Comparison of ENCODE assay signal across 18 mouse cellular contexts in genomic region chr4:138021651-138022050, GRCm38 (mm10). TPM values are rescaled to one million over a fixed set of nuclear protein-coding genes. Genes with fewer than 3 reads are reported as not detected.
A peak's percentile ranks its signal among the peaks of the same experiment; 100 is the strongest.
DNase-seq lines count a peak whose midpoint lies in the region; ATAC-seq and TF ChIP-seq lines count a peak whose summit lies in the region.
"Had no signal": no experiment of that assay in that cellular context is flagged by ENCODE, and none has a peak within 500 bp of the region (broad histone marks: within the 10 kb centered on the region; RNA-seq: fewer than 3 reads in every experiment).

No protein-coding gene starts in this region.

- H3K27me3 ChIP-seq in forebrain, embryonic 15.5 days = no peaks in the 10 kb centered on the region
- no peaks in the 10 kb centered on the region for H3K27me3 ChIP-seq in forebrain, embryonic 14.5 days (replicated peaks; ENCODE audit: control insufficient read depth, insufficient read depth, low read length)
- H3K27me3 ChIP-seq in hindbrain, postnatal 0 days (ENCODE audit: insufficient read depth, low read length) = no peaks in the 10 kb centered on the region
- no peaks in the 10 kb centered on the region for H3K27me3 ChIP-seq in hindbrain, embryonic 11.5 days (ENCODE audit: control insufficient read depth, insufficient read depth, low read length)
- H3K27me3 ChIP-seq in neural tube, embryonic 13.5 days = no peaks in the 10 kb centered on the region
- H3K27me3 ChIP-seq: CH12.LX; heart, embryonic 13.5 days; hindbrain, embryonic 12.5 days had no signal

- H3K4me3 ChIP-seq in forebrain, embryonic 15.5 days = no peak overlapping the region
- H3K4me3 ChIP-seq in forebrain, embryonic 14.5 days (ENCODE audit: low read depth, low read length) = no peak overlapping the region
- H3K4me3 ChIP-seq in hindbrain, postnatal 0 days (ENCODE audit: low read length) = no peak overlapping the region
- no peak overlapping the region for H3K4me3 ChIP-seq in hindbrain, embryonic 11.5 days (ENCODE audit: low read depth, low read length)
- no peak overlapping the region for H3K4me3 ChIP-seq in neural tube, embryonic 13.5 days
- H3K4me3 ChIP-seq: embryonic facial prominence, embryonic 10.5 days; heart, embryonic 13.5 days; hindbrain, embryonic 12.5 days had no signal

- no peak overlapping the region for H3K4me2 ChIP-seq in forebrain, embryonic 15.5 days (replicated peaks)
- no peak overlapping the region for H3K4me2 ChIP-seq in forebrain, embryonic 14.5 days (ENCODE audit: low read length)
- no peak overlapping the region for H3K4me2 ChIP-seq in hindbrain, postnatal 0 days (ENCODE audit: low read depth, low read length)
- H3K4me2 ChIP-seq in hindbrain, embryonic 11.5 days (replicated peaks; ENCODE audit: low read depth, low read length) = no peak overlapping the region
- no peak overlapping the region for H3K4me2 ChIP-seq in neural tube, embryonic 13.5 days
- H3K4me2 ChIP-seq: heart, embryonic 13.5 days; hindbrain, embryonic 12.5 days had no signal

- H3K9me3 ChIP-seq in forebrain, embryonic 15.5 days = no peaks in the 10 kb centered on the region
- H3K9me3 ChIP-seq in forebrain, embryonic 14.5 days (replicated peaks; ENCODE audit: control insufficient read depth, low read length) = no peaks in the 10 kb centered on the region
- H3K9me3 ChIP-seq in hindbrain, postnatal 0 days (ENCODE audit: low read length) = no peaks in the 10 kb centered on the region
- H3K9me3 ChIP-seq in hindbrain, embryonic 11.5 days (ENCODE audit: control insufficient read depth, low read length) = no peaks in the 10 kb centered on the region
- no peaks in the 10 kb centered on the region for H3K9me3 ChIP-seq in neural tube, embryonic 13.5 days
- H3K9me3 ChIP-seq: embryonic facial prominence, embryonic 10.5 days; heart, embryonic 13.5 days; hindbrain, embryonic 12.5 days had no signal

- DNase-seq in forebrain, embryonic 14.5 days (ENCODE audit: low spot score) = no peak
- DNase-seq in hindbrain, postnatal 0 days (ENCODE audit: low spot score) = no peak
- DNase-seq in hindbrain, embryonic 11.5 days (ENCODE audit: low spot score) = no peak
- no peak for DNase-seq in neural tube, embryonic 10.5 days (ENCODE audit: extremely low spot score, low spot score)
- DNase-seq: adrenal gland, adult 2 months; adrenal gland, postnatal 25 days; cerebellum, adult 18-20 months; cerebellum, postnatal 10 days; gastrocnemius, postnatal 36 days; heart, adult 11 months; heart, postnatal 36 days had no signal

- TF ChIP-seq CTCF in hindbrain, postnatal 0 days (IDR thresholded peaks at IDR 0.05; ENCODE audit: low read depth) = no peak

- H3K9ac ChIP-seq in forebrain, embryonic 15.5 days (replicated peaks) = no peak overlapping the region
- H3K9ac ChIP-seq in forebrain, embryonic 14.5 days (ENCODE audit: low read length) = no peak overlapping the region
- H3K9ac ChIP-seq in hindbrain, postnatal 0 days (replicated peaks; ENCODE audit: low read length) = no peak overlapping the region
- H3K9ac ChIP-seq in hindbrain, embryonic 11.5 days (ENCODE audit: low read depth, low read length) = no peak overlapping the region
- H3K9ac ChIP-seq in neural tube, embryonic 13.5 days = no peak overlapping the region
- H3K9ac ChIP-seq: heart, embryonic 13.5 days; hindbrain, embryonic 12.5 days had no signal

- peak overlapping the region; percentile 16 for H3K27ac ChIP-seq in forebrain, embryonic 15.5 days (replicated peaks)
- H3K27ac ChIP-seq in forebrain, embryonic 14.5 days (ENCODE audit: low read depth, low read length) = no peak overlapping the region
- H3K27ac ChIP-seq in hindbrain, postnatal 0 days = 0 out of 2 replicates have a peak overlapping the region, but pooled peaks have one; percentile 1
- H3K27ac ChIP-seq in hindbrain, embryonic 11.5 days (ENCODE audit: low read depth, low read length) = no peak overlapping the region
- H3K27ac ChIP-seq in neural tube, embryonic 13.5 days (replicated peaks) = peak overlapping the region; percentile 40
- H3K27ac ChIP-seq: embryonic facial prominence, embryonic 10.5 days; heart, embryonic 13.5 days; hindbrain, embryonic 12.5 days had no signal

- whole genome bisulfite sequencing in forebrain, embryonic 15.5 days = 61% methylated on average over 6 of the region's 6 CpGs
- 73% methylated on average over 6 of the region's 6 CpGs for WGBS in forebrain, embryonic 14.5 days
- 68% methylated on average over 6 of the region's 6 CpGs for WGBS in hindbrain, postnatal 0 days
- WGBS in hindbrain, embryonic 11.5 days = 87% methylated on average over 6 of the region's 6 CpGs
- 84% methylated on average over 6 of the region's 6 CpGs for WGBS in neural tube, embryonic 13.5 days

- peaks cover 26% of the 10 kb centered on the region for H3K4me1 ChIP-seq in forebrain, embryonic 15.5 days
- H3K4me1 ChIP-seq in forebrain, embryonic 14.5 days (ENCODE audit: control insufficient read depth, insufficient read depth, low read length) = 0 out of 2 replicates have a peak, but pooled peaks cover 3% of the 10 kb centered on the region
- peaks cover 13% of the 10 kb centered on the region; the same call in 1 of the 2 replicates for H3K4me1 ChIP-seq in hindbrain, postnatal 0 days (ENCODE audit: insufficient read depth, low read length)
- H3K4me1 ChIP-seq in hindbrain, embryonic 11.5 days (replicated peaks; ENCODE audit: control insufficient read depth, insufficient read depth, low read length) = no peaks in the 10 kb centered on the region; the same call in 1 of the 2 replicates
- H3K4me1 ChIP-seq in neural tube, embryonic 13.5 days (replicated peaks) = peaks cover 47% of the 10 kb centered on the region

- H3K36me3 ChIP-seq in forebrain, embryonic 15.5 days = peaks cover 11% of the 10 kb centered on the region
- peaks cover 31% of the 10 kb centered on the region for H3K36me3 ChIP-seq in forebrain, embryonic 14.5 days (ENCODE audit: control insufficient read depth, insufficient read depth, low read length)
- H3K36me3 ChIP-seq in hindbrain, postnatal 0 days (ENCODE audit: insufficient read depth, low read length) = no peaks in the 10 kb centered on the region; the same call in 1 of the 2 replicates
- peaks cover 4% of the 10 kb centered on the region; the same call in 1 of the 2 replicates for H3K36me3 ChIP-seq in hindbrain, embryonic 11.5 days (ENCODE audit: control insufficient read depth, insufficient read depth, low read length)
- H3K36me3 ChIP-seq in neural tube, embryonic 13.5 days = peaks cover 16% of the 10 kb centered on the region

- no peak for ATAC-seq in forebrain, embryonic 15.5 days (replicated peaks)
- no peak for ATAC-seq in forebrain, embryonic 14.5 days
- 0 out of 2 replicates have a peak, but pooled peaks have one; percentile 27 for ATAC-seq in hindbrain, postnatal 0 days
- ATAC-seq in hindbrain, embryonic 11.5 days (ENCODE audit: low FRiP score) = no peak
- no peak for ATAC-seq in neural tube, embryonic 13.5 days (ENCODE audit: low read depth)
- ATAC-seq: intestine, embryonic 16.5 days had no signal

RNA-seq across cellular contexts. Expression of gene Eif4g3, which starts 28.8 kb away (rescaled TPM):
- 48.6 and 49.7 TPM in 2 replicates for polyA plus RNA-seq in forebrain, embryonic 15.5 days (2015; fragmentation: Nextera tagmentation; extraction: Ambion mirVana)
- polyA plus RNA-seq in forebrain, embryonic 14.5 days (2014; fragmentation: Nextera tagmentation; extraction: Ambion mirVana) = 31.6 and 42.2 TPM in 2 replicates
- 51.1 and 55.9 TPM in 2 replicates for total RNA-seq in hindbrain, postnatal 0 days (2014; rRNA removed)
- polyA plus RNA-seq in hindbrain, postnatal 0 days (2015; fragmentation: Nextera tagmentation; extraction: Ambion mirVana) = 32.3 and 36.5 TPM in 2 replicates
- 46.4 and 56.9 TPM in 2 replicates for polyA plus RNA-seq in hindbrain, embryonic 11.5 days (2014; fragmentation: Nextera tagmentation; extraction: Ambion mirVana)
- polyA plus RNA-seq in neural tube, embryonic 13.5 days (2015; fragmentation: Nextera tagmentation; extraction: Ambion mirVana) = 51.1 TPM in 2 replicates

Comparison
In these comparisons a context has a peak if more than half of its experiments do, and no peak if none do; other contexts are left out.
1. H3K27ac ChIP-seq: peak in forebrain, embryonic 15.5 days (single experiment), hindbrain, postnatal 0 days (single experiment) and neural tube, embryonic 13.5 days (single experiment); none in forebrain, embryonic 14.5 days (single experiment) and hindbrain, embryonic 11.5 days (single experiment).